ENCODE assay signal across 18 mouse cellular contexts in genomic region chr11:63908500-63908899, GRCm38 (mm10). TPM values are rescaled to one million over a fixed set of nuclear protein-coding genes. Genes with fewer than 3 reads are reported as not detected.
DNase-seq lines count a peak whose midpoint lies in the region; ATAC-seq and TF ChIP-seq lines count a peak whose summit lies in the region.
"Had no signal": no experiment of that assay in that cellular context is flagged by ENCODE, and none has a peak within 500 bp of the region (broad histone marks: within the 10 kb centered on the region; RNA-seq: fewer than 3 reads in every experiment).

No protein-coding gene starts in this region.

- DNase-seq in heart, adult 11 months = peak; percentile 91
- no peak for DNase-seq in heart, postnatal 25 days (ENCODE audit: low spot score)
- peak; percentile 44 for DNase-seq in CD4-positive, CD25-positive, alpha-beta regulatory T cell, adult 2 months (ENCODE audit: low read depth, low spot score)
- no peak for DNase-seq in cerebellum, adult 2 months
- DNase-seq in adrenal gland, postnatal 14 days = no peak
- DNase-seq in layer of hippocampus, postnatal 10 days (ENCODE audit: low spot score in 2 of 2) = no peak
- DNase-seq: cerebellum, adult 11 months; gastrocnemius, postnatal 36 days; kidney, postnatal 10 days; layer of hippocampus, adult 9-11 months; lung, postnatal 36 days; midbrain, embryonic 14.5 days; right cerebral cortex, postnatal 25 days had no signal

- intact Hi-C loops in heart, postnatal 25 days (cut with DNase I) = no loop called here

- ATAC-seq in granulocyte monocyte progenitor cell, adult 5-6 weeks (replicated peaks; ENCODE audit: poor library complexity, severe bottlenecking) = peak; percentile 84
- peak; percentile 36; the same call in 1 of the 2 replicates for ATAC-seq in monocyte, adult 5-6 weeks (replicated peaks; ENCODE audit: insufficient number of reproducible peaks, low FRiP score, low TSS enrichment, poor library complexity, severe bottlenecking)
- ATAC-seq: intestine, embryonic 16.5 days had no signal

- no peaks in the 10 kb centered on the region for H3K4me1 ChIP-seq in cerebellum, adult 2 months (ENCODE audit: control insufficient read depth, insufficient read depth, low read length)

- H3K27me3 ChIP-seq in cerebellum, adult 2 months (ENCODE audit: control insufficient read depth, insufficient read depth, low read length) = no peaks in the 10 kb centered on the region; the same call in 1 of the 2 replicates
- H3K27me3 ChIP-seq: liver, embryonic 15.5 days had no signal

- H3K27ac ChIP-seq in cerebellum, adult 2 months (ENCODE audit: insufficient read depth, low read length) = no peak overlapping the region
- H3K27ac ChIP-seq: embryonic facial prominence, embryonic 13.5 days; liver, embryonic 15.5 days had no signal

- no peak for TF ChIP-seq CTCF in cerebellum, adult 2 months (IDR thresholded peaks at IDR 0.05; ENCODE audit: borderline replicate concordance, insufficient read depth, low read depth, low read length)

- H3K4me3 ChIP-seq in cerebellum, adult 2 months (replicated peaks; ENCODE audit: insufficient read depth, low read depth, low read length) = no peak overlapping the region
- H3K4me3 ChIP-seq: embryonic facial prominence, embryonic 13.5 days; liver, embryonic 15.5 days had no signal

- no peak for TF ChIP-seq POLR2A in cerebellum, adult 2 months (IDR thresholded peaks at IDR 0.05; ENCODE audit: borderline replicate concordance, insufficient read depth, low read length)

- WGBS in cerebellum, adult 2 months = 91% methylated on average over 4 of the region's 4 CpGs

RNA-seq across cellular contexts. Expression of gene Hs3st3b1, which starts 13.6 kb away (rescaled TPM):
- total RNA-seq in heart, postnatal 25 days (2021) = 1 to 10 TPM in 1 of 2 experiments, under 1 TPM in 1; 0.92 to 1.1 TPM
- 0.52 TPM in 1 of 2 replicates, not detected in the other for total RNA-seq in granulocyte monocyte progenitor cell, adult 5-6 weeks (2014; fragmentation: Nextera tagmentation)
- total RNA-seq in granulocyte monocyte progenitor cell, adult 5-6 weeks (2017) = 0.36 and 0.52 TPM in 2 replicates
- total RNA-seq in monocyte, adult 5-6 weeks (2017) = 16.4 to 32.5 TPM (median 17.9 TPM) in 3 replicates
- polyA plus RNA-seq in cerebellum, adult 2 months (2012; rRNA removed) = 0.79 and 1.2 TPM in 2 replicates
- 3.0 and 7.4 TPM in 2 replicates for total RNA-seq in adrenal gland, postnatal 14 days (2021)
- total RNA-seq in layer of hippocampus, postnatal 10 days (2021) = under 1 TPM; 0.39 to 0.74 TPM

Comparison
In these comparisons a context has a peak if more than half of its experiments do, and no peak if none do; other contexts are left out.
1. DNase-seq: peak in heart, adult 11 months (single experiment) and CD4-positive, CD25-positive, alpha-beta regulatory T cell, adult 2 months (single experiment); none in heart, postnatal 25 days (single experiment), cerebellum, adult 2 months (0 of 2), adrenal gland, postnatal 14 days (single experiment) and layer of hippocampus, postnatal 10 days (0 of 2).